Mouse (Mus musculus): ENCODE measurements around the gene Aplnr.

GRCm38 (mm10) chr2:85098014-85098413 is 38.0 kb upstream of the Aplnr start:
- TF ChIP-seq CTCF (IDR thresholded peaks at IDR 0.05; ENCODE audit: low read depth, low read length) = no peak
- no peak for TF ChIP-seq POLR2A (IDR thresholded peaks at IDR 0.05; ENCODE audit: borderline replicate concordance, low read depth, low read length)

Data from bone marrow macrophage, adult 2 months (primary cell).